17 mouse cellular contexts compared by ENCODE assay signal in genomic region chr6:54138157-54138556, GRCm38 (mm10).
DNase-seq lines count a peak whose midpoint lies in the region; ATAC-seq and TF ChIP-seq lines count a peak whose summit lies in the region.
"Had no signal": no experiment of that assay in that cellular context is flagged by ENCODE, and none has a peak within 500 bp of the region (broad histone marks: within the 10 kb centered on the region; RNA-seq: fewer than 3 reads in every experiment).

No protein-coding gene starts in this region.

- TF ChIP-seq POLR2A in cerebellum, adult 2 months (IDR thresholded peaks at IDR 0.05; ENCODE audit: borderline replicate concordance, insufficient read depth, low read length), result no peak

- H3K27ac ChIP-seq in cerebellum, adult 2 months (ENCODE audit: insufficient read depth, low read length), result peak overlapping the region; percentile 28; the same call in 1 of the 2 replicates

- peak; percentile 80 for ATAC-seq in frontal cortex, adult (ENCODE audit: low TSS enrichment)
- ATAC-seq: activated CD4-positive, CD25-positive, alpha-beta regulatory T cell, adult 4 months; CD4-positive, CD25-positive, alpha-beta regulatory T cell, adult 4 months; Patski had no signal

- peak in 1 of 2 experiments; percentile 10 for DNase-seq in cerebellum, adult 2 months
- no peak for DNase-seq in cerebellum, adult 18-20 months
- no peak for DNase-seq in frontal cortex, postnatal 36 days (ENCODE audit: low spot score in 2 of 2)
- DNase-seq: adrenal gland, adult 2 months; adrenal gland, adult 8-10 months; adrenal gland, postnatal 10 days; adrenal gland, postnatal 14 days; adrenal gland, postnatal 25 days; adrenal gland, postnatal 36 days; B cell, adult 2 months; cerebellum, adult 11 months; cerebellum, adult 11-12 months; cerebellum, adult 8-10 months had no signal

- 75% methylated on average over 9 of the region's 9 CpGs for WGBS in cerebellum, adult 2 months

- H3K27me3 ChIP-seq in cerebellum, adult 2 months (ENCODE audit: control insufficient read depth, insufficient read depth, low read length), result no peaks in the 10 kb centered on the region
- H3K27me3 ChIP-seq: Patski had no signal

- no peak overlapping the region for H3K4me3 ChIP-seq in cerebellum, adult 2 months (replicated peaks; ENCODE audit: insufficient read depth, low read depth, low read length)

- H3K4me1 ChIP-seq in cerebellum, adult 2 months (ENCODE audit: control insufficient read depth, insufficient read depth, low read length), result peaks cover 58% of the 10 kb centered on the region

- TF ChIP-seq CTCF in cerebellum, adult 2 months (IDR thresholded peaks at IDR 0.05; ENCODE audit: borderline replicate concordance, insufficient read depth, low read depth, low read length), result no peak
